Mouse (Mus musculus) cerebellum, postnatal 36 days (tissue): Measurements from ENCODE around the gene Glyr1.

Source experiments
- DNase-seq, 2 experiments: peaks; one replicate each; pipeline ENCODE4 v3.0.0; 2021 to 2022; ENCODE audit warnings: mixed read lengths in 2 of 2

Glyr1 gene

DNA sequence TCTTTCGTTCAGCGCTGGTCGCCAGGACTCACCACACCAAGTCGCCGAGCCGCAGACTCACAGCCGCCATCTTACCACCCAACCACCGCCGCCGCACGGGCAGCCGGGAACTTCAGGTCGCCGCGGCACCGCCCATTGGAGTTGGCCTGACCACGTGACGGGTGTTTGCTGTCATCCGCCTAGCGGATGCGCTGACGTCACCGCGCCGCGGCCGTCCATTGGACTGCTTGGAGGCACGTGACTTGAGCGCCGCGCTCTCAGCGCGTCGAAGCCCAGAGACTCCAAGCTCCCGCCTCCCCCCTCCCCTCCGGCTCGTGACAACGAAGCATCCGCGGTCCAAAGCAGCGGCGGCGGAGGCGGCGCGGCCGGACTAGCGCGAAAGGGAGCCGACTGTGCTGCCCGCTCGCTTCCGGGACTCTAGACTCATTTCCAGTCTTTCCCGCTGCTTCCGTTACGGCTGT is at the start of gene Glyr1, which contains the start of gene Ubn1:
Gene Glyr1 (minus strand): TSS at position 90 of the 461 bp plus-strand sequence.
Gene Ubn1 (plus strand): TSS at position 284 of the 461 bp plus-strand sequence.
- peak; percentile 99 to 100 for DNase-seq

GRCm38 (mm10) chr16:5096504-5096903 is 46.8 kb upstream of the Glyr1 start:
- no peak for DNase-seq

DNA sequence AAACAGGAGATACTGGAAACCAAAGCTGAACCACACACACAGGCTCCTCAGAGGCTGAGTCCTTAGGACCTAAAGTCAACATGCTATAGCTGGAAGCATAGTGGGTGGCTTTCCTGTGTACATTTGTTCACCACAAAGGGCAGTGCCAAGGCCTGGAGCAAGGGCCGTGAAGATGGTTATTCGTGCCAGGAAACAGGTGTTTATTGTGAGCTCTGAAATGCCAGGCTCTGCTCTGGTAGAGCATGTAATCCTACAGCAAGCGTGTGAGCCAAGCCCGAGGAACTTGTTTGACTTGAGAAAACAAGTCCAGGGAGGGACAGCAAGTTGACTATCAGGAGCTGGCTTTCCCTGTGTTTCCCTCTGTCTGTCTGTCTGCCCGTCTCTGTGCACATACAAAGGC is 43.6 kb upstream of the Glyr1 start:
- DNase-seq: no peak

- no peak for DNase-seq
Observed at GRCm38 (mm10) chr16:5089021-5089420, 39.4 kb upstream of the Glyr1 start.

DNA sequence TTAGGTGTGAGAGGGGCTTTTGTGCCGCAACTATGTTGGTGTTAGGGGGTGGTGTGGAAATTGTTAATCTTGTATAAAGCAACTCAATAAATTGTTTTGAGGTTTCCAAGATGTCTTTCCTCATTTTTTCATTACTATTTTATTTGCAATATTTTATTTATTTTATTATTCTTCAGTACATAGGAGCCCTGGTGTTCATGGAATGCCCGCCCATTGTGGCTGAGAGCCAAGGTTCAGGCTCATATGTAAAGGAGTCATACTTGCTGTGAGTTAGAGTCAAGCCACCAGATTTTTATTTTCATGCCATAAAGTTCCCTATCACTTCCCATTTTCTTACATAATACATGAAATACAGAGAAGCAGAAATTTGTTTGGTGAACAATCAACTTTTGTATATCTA is 36.5 kb upstream of the Glyr1 start:
- DNase-seq: no peak

DNA sequence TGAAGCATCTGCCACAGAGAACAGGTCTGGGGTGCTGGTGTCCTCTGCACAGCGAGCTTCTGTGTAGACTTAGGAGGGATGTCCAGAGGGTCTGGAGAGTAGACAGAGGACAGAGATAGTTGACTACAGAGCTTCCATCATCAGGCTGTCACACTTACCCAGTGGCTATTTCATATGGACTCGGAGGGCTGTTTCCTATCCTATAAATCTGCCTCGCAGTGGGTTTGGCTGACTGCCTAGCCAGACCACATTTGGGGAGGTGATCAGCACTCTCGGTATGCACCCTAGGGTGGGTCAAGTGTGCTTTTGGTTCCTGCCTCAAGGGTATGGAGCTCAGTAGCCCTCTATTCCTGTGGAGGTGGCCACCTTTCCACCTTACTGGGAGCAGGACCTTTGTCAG is 35.5 kb upstream of the Glyr1 start:
- DNase-seq: no peak

- DNase-seq: peak; percentile 20 to 35
Observed at GRCm38 (mm10) chr16:5074341-5074740, 24.7 kb upstream of the Glyr1 start.

GRCm38 (mm10) chr16:5071974-5072373 is 22.3 kb upstream of the Glyr1 start:
- DNase-seq: no peak

DNA sequence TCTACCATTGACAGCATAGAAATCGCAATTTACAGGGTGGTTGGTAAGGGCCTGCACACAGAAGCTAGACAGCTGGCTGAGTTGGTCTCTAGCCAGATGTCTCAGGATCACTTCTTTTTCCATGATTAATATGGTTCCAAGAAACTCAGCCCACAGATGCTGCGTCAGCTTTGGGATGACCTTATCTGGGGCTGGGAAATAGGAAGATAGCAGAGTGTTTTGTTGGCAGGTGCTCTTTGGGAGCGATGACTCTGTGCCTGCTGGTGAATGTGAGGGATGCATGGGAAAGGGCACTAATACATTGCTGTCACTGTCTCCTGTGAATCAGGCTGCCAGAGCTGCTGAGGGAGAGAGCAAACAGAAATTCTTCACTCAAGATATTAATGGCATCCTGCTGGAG is 20.7 kb upstream of the Glyr1 start:
- DNase-seq: peak; percentile 10 to 23

- no peak for DNase-seq
Observed at GRCm38 (mm10) chr16:5063472-5063871, 13.8 kb upstream of the Glyr1 start.

GRCm38 (mm10) chr16:5058114-5058513 is 8.5 kb upstream of the Glyr1 start:
- DNase-seq: no peak

- DNase-seq: peak; percentile 77
Observed at GRCm38 (mm10) chr16:5050251-5051110, 818 bp upstream of the Glyr1 start.

DNA sequence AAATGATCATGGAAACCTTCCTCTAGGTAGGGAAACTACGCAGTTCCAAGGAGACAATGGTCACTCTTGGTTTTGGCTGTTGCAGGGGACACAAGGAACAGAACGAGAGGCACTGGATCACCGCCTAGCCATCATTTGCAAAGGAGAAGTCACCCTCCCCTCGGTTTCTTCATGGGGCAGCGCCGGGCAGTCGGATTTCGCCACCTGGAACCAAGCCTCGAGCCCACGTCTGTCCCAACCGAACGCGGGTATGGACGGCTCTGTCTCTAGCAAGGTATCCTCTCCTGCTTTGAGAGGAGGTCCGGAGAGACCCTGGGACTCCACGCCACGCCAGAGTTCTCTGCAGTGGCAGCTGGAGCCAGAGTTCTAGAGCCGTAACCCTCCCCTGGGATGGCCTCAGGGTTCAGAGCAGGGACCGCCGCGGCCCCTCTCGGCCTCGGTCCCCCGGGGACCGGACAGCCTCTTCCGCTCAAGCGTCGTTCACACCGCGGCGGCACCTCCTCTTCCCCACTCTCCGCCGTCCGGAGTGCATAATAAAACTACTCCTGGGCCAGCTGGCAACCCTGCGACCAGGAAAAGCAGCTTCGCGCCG is 385 bp downstream of the Glyr1 start:
- no peak for DNase-seq

GRCm38 (mm10) chr16:5045322-5045721 is 4.3 kb downstream of the Glyr1 start:
- DNase-seq: no peak

- DNase-seq: no peak
Observed at GRCm38 (mm10) chr16:5036649-5037234, 12.9 kb downstream of the Glyr1 start.

DNA sequence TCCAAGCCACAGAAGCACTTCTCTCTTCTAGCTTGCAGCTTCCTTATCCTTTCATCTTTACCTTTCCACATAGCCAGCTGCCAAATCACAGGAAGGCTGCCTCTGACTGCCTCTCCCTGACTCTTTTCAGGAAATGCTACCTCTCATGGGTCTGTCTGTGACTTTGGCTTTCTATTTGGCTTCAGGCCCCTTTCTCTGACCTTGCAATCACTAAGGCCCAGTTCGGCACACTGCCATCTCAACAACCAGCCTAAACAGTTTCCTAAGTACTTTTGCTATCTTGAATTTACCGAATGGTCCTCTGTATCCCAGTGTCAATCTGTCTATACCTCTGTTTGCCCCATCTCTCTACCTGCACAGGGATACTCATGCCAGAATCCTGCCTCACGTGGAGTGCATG is 14.1 kb downstream of the Glyr1 start:
- no peak for DNase-seq

DNA sequence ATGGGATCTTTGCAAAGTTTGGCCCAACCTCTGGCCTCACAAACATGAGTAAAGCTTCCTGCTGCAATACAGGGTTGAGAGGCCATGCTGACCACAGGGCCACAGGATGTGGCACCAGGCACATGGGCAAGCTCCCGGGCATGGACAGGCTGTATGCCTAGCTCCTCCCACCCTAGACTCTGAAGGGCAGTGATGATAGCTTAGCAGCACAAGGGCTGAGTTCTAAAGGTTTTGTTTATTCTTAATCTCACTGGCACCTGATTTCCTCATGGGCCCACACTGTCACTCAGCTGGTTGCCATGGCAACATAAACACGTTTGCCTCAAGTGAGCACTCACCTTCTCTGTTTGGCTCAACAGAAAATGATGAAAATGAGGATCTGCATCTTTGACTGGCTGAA is 19.8 kb downstream of the Glyr1 start:
- DNase-seq: no peak

DNA sequence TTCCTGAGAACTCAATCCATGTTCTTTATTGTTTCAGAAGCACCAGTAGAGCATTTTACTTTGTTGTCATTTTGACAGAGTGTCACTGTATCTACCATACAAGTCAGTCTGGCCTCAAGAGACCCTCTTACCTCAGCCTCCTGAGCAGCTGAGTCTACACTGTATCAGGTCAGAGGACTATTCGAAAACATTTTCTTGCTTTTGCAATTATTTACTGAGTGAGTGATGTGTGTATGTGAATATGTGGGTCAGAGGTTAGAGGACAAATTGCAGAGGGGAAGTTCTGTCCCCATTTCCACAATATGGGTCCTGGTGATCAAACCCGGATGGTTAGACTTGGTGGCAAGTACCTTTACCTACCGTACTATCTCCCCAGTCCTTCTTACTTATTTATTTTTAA is 25.6 kb downstream of the Glyr1 start:
- DNase-seq: no peak

GRCm38 (mm10) chr16:5014578-5014977 is 35.1 kb downstream of the Glyr1 start:
- no peak for DNase-seq

- DNase-seq: peak; percentile 98 to 99
Observed at GRCm38 (mm10) chr16:5013054-5013838, 36.4 kb downstream of the Glyr1 start, which contains the start of gene Rogdi. Gene Rogdi (minus strand): TSS chr16:5013553.

GRCm38 (mm10) chr16:5012036-5013005 is 37.3 kb downstream of the Glyr1 start:
- DNase-seq: peak in 1 of 2 experiments; percentile 29

DNA sequence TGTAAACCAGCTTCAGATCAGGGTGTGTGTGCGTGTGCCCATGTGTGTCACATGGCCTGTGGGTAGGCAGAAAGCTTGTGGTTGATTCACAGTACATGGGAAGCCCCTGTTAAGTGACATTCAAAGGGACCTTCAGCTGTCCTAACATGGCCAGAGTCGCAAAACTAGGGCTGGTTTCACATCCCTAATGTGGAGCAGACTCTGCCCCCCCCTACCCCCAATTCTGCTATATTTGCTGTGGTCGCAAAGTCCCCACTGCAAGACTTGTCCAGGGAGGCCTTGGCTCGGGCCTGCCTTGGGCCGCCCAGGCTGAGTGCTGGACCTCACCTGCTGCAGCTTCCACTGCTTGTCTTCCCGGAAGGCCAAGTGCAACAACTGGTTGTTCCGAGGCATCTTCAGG is 38.4 kb downstream of the Glyr1 start:
- DNase-seq: no peak
